Mouse (Mus musculus) hematopoietic multipotent progenitor cell, adult 10-12 weeks (in vitro differentiated cells): Measurements from ENCODE around the gene Slc35a1. TPM values are rescaled to one million over a fixed set of nuclear protein-coding genes. Genes with fewer than 3 reads are reported as not detected.

Experiments used
- polyA plus RNA-seq: library from polyadenylated mRNA; stranded (reverse); fragments of >175 nt; gene quantifications from 2 replicates; pipeline ENCODE4 v1.2.3, GENCODE M21; 2012; ENCODE audit warnings: low replicate concordance

The Slc35a1 gene
- polyA plus RNA-seq: 1.2 and 2.0 TPM in 2 replicates

GRCm38 (mm10) chr4:34686874-34687567 lies at the start of gene Slc35a1:
Slc35a1 (minus strand) TSS chr4:34687438.

GRCm38 (mm10) chr4:34729851-34730341 lies 42.7 kb upstream of the Slc35a1 start, which contains the start of gene Cfap206:
Cfap206 (minus strand) TSS chr4:34730206.

GRCm38 (mm10) chr4:34614630-34615094 lies 72.6 kb downstream of the Slc35a1 start, which contains the start of the genes Orc3 and Rars2:
Orc3 (minus strand) TSS chr4:34614944.
Rars2 (plus strand) TSS chr4:34614957.

Other genes starting within 250 kb of the Slc35a1 start
- 45.9 and 78.7 TPM in 2 replicates for gene Akirin2, start 136.5 kb downstream of the Slc35a1 start, polyA plus RNA-seq
- 1.7 and 5.1 TPM in 2 replicates for gene Orc3, start 72.5 kb downstream of the Slc35a1 start, polyA plus RNA-seq
- gene Rars2, start 72.5 kb downstream of the Slc35a1 start, polyA plus RNA-seq: 1.6 and 2.4 TPM in 2 replicates
- not detected in 2 replicates for gene Cfap206, start 42.8 kb upstream of the Slc35a1 start, polyA plus RNA-seq
- not detected in 2 replicates for gene Gm136, start 68.8 kb upstream of the Slc35a1 start, polyA plus RNA-seq
- gene Smim8, start 91.0 kb upstream of the Slc35a1 start, polyA plus RNA-seq: 4.4 and 15.0 TPM in 2 replicates
- 2.8 and 4.2 TPM in 2 replicates for gene Zfp292, start 195.5 kb upstream of the Slc35a1 start, polyA plus RNA-seq
- gene Cga, start 206.3 kb upstream of the Slc35a1 start, polyA plus RNA-seq: not detected in 2 replicates